Mouse (Mus musculus) adrenal gland, adult 2 months (tissue): ENCODE measurements around the gene Adat3. TPM values are rescaled to one million over a fixed set of nuclear protein-coding genes. Genes with fewer than 3 reads are reported as not detected.
"Not testable (repeated sequence)": the region's sequence is repeated elsewhere in the genome, so short reads cannot be mapped to it uniquely, and the experiment has no call there.

Experiments
- DNase-seq: peaks from one replicate; pipeline ENCODE4 v3.0.0; 2021
- polyA plus RNA-seq: library from polyadenylated mRNA; depleted of rRNA; stranded (reverse); fragments of >200 nt; gene quantifications from 2 replicates; pipeline ENCODE4 v1.2.3, GENCODE M21; 2012
- total RNA-seq, 2 experiments: library from RNA; stranded (reverse); gene quantifications; 2 replicates each; pipeline ENCODE4 v1.2.3; 2021

The Adat3 gene
- total and polyA plus RNA-seq, 3 experiments: 2.0 to 31.5 (median 4.0) TPM

- DNase-seq: no peak
Measured at GRCm38 (mm10) chr10:80610116-80610785, 7.6 kb downstream of the Adat3 start.

DNA sequence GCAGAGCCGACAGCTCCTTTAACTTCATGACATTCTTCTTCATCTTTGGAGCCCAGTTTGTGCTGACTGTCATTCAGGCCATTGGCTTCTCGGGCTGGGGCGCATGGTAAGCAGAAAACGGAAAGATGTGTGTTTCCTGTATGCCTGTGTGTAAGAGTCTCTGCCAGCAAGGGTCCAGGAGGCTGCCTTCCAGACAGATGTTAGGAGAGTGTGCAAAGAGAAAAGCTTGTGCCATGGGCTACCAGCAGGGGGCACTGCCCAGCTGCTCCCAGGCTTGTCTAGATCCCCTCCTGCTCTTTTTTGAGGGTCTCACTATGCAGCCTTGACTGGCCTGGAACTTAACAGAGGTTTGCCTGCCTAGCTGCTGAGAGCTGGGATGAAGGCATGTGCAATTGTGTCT lies 8.3 kb downstream of the Adat3 start:
- DNase-seq: peak; percentile 45

DNA sequence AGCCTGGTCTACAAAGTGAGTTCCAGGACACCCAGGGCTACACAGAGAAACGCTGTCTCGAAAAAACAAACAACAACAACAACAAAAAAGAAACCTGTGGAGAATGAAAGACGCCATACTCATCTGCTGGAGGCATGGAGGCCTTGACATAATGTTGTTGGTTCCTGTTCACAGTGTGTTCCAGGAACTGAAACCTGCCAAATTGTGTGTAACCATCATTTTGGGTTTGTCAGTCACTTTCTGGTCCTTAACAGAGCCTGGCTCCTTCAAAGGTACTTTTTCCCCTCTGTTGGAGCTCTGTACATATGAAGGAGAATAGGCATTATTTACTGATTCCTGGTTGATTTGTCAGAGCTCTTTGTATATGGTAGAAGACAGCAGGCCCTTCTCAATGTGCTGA lies 9.2 kb downstream of the Adat3 start:
- DNase-seq: no peak

GRCm38 (mm10) chr10:80613821-80614220 lies 11.1 kb downstream of the Adat3 start:
- no peak for DNase-seq

- no peak for DNase-seq
Measured at GRCm38 (mm10) chr10:80614351-80614750, 11.7 kb downstream of the Adat3 start.

- peak; percentile 69 for DNase-seq
Measured at GRCm38 (mm10) chr10:80618181-80618580, 15.5 kb downstream of the Adat3 start.

GRCm38 (mm10) chr10:80619465-80620244 lies 17.0 kb downstream of the Adat3 start:
- no peak for DNase-seq

- DNase-seq: no peak
Measured at GRCm38 (mm10) chr10:80620365-80620764, 17.7 kb downstream of the Adat3 start.

- no peak for DNase-seq
Measured at GRCm38 (mm10) chr10:80620796-80621689, 18.4 kb downstream of the Adat3 start.

DNA sequence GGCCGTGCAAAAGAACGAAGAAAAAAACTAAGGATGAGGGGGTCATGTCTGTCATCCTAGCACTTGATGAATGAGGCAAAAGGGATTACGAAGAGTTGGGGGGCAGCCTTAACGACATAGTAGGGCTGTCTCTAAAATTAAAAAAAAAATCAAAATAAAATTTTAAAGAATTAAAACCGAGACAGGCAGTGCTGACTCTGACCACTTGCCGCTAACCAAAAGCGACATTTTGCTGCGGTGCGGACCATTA lies 18.9 kb downstream of the Adat3 start:
- DNase-seq: no peak

DNA sequence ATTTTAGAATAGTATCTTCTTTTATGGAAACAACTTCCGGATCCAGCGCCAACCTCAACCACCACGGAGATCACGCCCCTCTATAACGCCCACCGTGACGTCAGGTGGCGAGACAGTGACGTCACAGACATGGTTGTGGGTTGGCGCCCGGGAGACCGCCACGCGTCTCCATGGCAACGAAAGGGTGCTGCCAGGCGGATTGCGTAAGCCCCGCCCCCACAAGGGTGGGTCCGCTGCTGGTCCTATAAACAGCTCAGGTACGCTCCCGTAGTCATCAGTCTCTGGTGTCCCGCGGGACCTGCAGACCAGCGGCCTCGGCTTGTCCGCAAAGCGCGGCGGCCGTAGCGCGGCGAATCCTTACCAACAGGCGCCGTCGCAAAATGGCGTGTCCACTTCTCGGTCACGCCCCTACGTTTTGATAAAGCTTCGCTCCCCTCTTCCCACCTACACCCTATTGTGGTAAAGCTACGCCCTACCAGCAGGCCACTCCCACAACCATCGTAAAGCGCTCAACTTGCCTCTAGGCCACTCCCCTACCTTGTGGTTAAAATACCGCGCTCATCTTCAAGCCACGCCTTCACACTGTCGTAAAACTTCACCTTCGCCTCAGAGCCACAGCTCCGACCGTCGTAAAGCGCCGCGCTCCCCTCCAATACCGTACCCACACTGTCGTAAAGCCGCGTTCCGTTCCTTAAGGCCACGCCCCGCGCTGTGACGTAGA lies 19.4 kb downstream of the Adat3 start:
- DNase-seq: peak; percentile 99

DNA sequence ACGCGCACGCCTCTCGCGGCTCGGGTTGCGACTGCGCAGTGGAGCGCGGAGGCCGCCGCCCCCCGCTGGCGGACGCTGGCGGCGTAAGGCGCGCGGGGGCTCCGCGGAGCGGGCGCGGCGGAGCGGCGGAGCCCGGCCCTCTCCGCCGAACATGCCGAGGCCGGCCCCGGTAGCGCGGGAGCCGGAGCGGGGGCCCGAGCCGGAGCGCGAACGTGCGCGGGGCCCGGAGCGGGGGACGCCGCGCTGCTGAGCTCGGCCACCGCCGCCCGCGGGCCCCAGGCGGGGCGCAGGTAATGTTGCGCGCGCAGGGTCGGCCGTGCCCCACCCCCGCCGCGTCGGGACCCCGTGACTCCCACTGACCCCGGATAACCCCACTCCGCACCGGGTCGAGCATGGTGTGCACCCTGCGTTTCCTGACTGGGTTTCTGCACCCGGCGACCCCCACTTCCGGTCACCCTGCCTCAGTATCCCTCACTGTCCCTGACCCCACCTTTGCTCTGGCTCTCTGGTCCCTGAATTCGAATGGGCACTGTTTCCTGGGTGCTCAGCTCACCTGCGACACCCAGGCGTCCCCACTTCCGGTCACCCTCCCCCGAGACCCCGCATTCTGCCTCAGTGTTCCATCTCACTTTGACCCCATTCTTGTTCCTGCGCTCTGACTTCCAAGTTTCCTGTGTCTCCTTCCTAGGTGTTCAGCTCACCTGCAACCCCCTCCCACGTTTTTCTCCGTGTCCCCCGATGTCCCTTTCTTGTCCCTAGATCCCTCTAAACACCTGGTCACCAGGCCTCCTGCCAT lies 20.2 kb downstream of the Adat3 start, which contains the start of gene Csnk1g2:
Gene Csnk1g2 (plus strand): TSS at position 178 of the 796 bp plus-strand sequence.
- DNase-seq: no peak

DNA sequence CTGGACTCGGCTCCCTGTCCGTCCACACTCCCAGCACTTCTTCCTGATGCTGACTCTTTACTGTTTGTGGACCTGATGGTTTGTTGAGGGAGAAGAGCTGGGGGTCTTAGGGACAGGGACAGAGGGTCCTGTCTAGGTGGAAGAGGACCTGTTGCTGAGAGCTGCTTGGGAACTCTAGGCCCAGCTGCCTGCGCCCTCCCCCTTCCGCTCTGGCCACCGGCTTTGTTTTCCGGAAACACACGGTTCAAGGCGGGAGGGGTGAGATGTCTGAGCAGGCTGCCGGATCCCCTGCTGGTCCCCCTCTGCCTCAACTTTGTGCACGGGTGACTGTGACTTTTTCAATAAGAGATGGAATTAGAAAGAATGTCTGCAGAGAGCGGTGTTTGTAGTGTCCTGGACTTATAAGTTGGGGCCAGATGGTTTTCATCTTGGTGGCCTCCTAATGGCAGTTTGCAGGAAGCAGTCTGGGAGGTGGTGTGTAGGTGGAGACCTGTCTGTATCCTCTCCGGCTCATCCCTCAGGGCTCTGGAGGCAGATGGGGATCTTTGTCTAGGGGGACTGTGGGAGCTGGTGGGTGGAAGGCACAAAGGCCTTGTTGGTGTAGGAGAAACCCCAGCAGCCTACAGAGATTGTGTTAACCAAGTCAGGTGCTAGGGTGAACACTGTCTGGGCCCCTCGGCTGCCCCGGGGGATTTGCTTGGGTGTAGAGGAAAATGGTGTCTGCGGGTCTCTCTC lies 20.9 kb downstream of the Adat3 start:
- DNase-seq: peak; percentile 76

- DNase-seq: no peak
Measured at GRCm38 (mm10) chr10:80625764-80626163, 23.1 kb downstream of the Adat3 start.

DNA sequence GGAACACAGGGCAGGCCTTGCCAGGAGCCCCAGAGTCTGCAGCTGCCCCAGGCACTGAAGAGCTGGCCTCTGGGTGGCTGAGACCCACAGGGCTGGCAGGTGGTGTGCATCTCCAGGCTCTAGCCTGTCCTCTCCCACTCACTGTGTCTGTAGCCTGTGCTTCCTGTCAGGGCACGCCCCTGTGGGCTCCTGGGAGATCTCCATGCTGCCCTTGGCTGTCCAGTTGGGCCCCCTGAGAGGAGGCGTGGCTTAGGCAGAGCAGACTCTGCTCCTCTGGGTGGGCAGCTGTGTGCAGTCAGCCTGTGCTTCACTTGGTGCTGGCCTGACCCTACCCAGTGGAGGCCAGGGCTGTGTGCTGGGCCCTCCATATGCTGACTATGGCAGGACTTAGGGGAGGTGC lies 25.0 kb downstream of the Adat3 start:
- no peak for DNase-seq

- DNase-seq: no peak
Measured at GRCm38 (mm10) chr10:80628925-80629324, 26.2 kb downstream of the Adat3 start.

- no peak for DNase-seq
Measured at GRCm38 (mm10) chr10:80635345-80635744, 32.7 kb downstream of the Adat3 start.

DNA sequence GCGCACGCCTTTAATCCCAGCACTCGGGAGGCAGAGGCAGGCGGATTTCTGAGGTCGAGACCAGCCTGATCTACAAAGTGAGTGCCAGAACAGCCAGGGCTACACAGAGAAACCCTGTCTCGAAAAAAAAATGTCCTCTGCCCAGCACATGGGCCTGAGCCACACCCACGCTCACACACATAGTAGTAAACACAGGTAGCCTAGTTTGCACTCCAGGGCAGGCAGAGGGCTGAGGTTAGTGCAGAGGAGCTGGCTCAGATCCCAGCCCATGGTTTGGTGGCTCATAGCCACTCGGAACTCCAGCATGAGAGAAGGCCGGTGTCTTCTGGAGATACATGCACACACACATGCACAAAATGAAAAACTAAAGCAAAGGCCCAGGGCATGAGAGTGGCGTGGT lies 44.3 kb downstream of the Adat3 start:
- no peak for DNase-seq

DNA sequence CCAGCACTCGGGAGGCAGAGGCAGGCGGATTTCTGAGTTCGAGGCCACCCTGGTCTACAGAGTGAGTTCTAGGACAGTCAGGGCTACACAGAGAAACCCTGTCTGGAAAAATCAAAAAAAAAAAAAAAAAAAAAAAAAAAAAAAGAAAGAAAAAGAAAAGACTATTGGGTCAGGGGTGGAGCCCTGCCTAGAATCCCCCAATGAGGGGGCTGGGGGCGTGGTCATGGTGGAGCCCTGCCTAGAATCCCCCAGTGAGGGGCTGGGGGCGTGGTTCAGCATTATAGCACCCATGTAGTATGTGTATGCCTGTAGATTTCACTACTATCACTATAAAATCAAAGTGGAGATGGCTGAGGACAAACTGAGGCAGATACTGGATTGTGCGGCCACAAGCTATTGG lies 47.2 kb downstream of the Adat3 start:
- not testable (repeated sequence) for DNase-seq

- no peak for DNase-seq
Measured at GRCm38 (mm10) chr10:80650392-80650791, 47.7 kb downstream of the Adat3 start.
